38 mouse cellular contexts compared by ENCODE assay signal in the genomic region with DNA sequence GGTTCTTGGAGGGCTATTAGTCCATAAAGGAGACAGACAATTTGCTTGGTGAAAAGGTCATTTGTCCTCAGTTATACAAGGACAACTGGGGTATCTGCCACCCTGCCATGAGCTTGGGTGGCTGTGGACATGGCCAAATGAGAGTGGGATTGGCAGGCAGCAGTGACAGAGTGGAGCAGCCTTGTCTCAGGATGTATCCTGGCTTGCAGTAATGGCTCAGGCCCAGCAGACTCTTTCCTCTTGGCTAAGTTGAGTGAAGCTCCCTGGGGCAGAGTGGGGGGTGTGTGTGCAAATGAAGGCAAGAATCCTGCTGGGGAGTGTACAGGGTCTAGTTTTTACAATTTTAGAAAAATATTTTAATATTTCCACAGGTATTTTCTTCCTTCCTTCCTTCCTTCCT. TPM values are rescaled to one million over a fixed set of nuclear protein-coding genes. Genes with fewer than 3 reads are reported as not detected.
A peak's percentile ranks its signal among the peaks of the same experiment; 100 is the strongest.
DNase-seq lines count a peak whose midpoint lies in the region; ATAC-seq lines count a peak whose summit lies in the region.
"Had no signal": no experiment of that assay in that cellular context is flagged by ENCODE, and none has a peak within 500 bp of the region (broad histone marks: within the 10 kb centered on the region; RNA-seq: fewer than 3 reads in every experiment).

No protein-coding gene starts in this region.

- intact Hi-C loops in heart, postnatal 25 days (cut with DNase I), result no loop called here

- no peaks in the 10 kb centered on the region for H3K4me1 ChIP-seq in heart, embryonic 10.5 days
- no peaks in the 10 kb centered on the region for H3K4me1 ChIP-seq in midbrain, embryonic 15.5 days
- H3K4me1 ChIP-seq in kidney, embryonic 14.5 days (ENCODE audit: control insufficient read depth, insufficient read depth, low read length), result no peaks in the 10 kb centered on the region
- H3K4me1 ChIP-seq: embryonic facial prominence, embryonic 13.5 days; forebrain, embryonic 10.5 days; hindbrain, embryonic 15.5 days; kidney, embryonic 15.5 days; limb, embryonic 10.5 days; limb, embryonic 15.5 days; liver, embryonic 13.5 days; neural tube, embryonic 15.5 days had no signal

- H3K36me3 ChIP-seq in heart, embryonic 10.5 days, result no peaks in the 10 kb centered on the region
- no peaks in the 10 kb centered on the region for H3K36me3 ChIP-seq in midbrain, embryonic 15.5 days (replicated peaks)
- H3K36me3 ChIP-seq in kidney, embryonic 14.5 days (ENCODE audit: control insufficient read depth, insufficient read depth, low read length), result no peaks in the 10 kb centered on the region
- H3K36me3 ChIP-seq: embryonic facial prominence, embryonic 13.5 days; forebrain, embryonic 10.5 days; hindbrain, embryonic 15.5 days; kidney, embryonic 15.5 days; limb, embryonic 10.5 days; limb, embryonic 15.5 days; liver, embryonic 13.5 days; neural tube, embryonic 15.5 days had no signal

- peak; percentile 36 for DNase-seq in heart, embryonic 10.5 days (ENCODE audit: low spot score)
- DNase-seq in heart, postnatal 25 days (ENCODE audit: low spot score), result no peak
- DNase-seq in cerebellum, adult 11-12 months, result peak; percentile 79
- peak; percentile 77 for DNase-seq in cerebellum, adult 9-11 months
- no peak for DNase-seq in adrenal gland, postnatal 14 days
- DNase-seq: adrenal gland, postnatal 36 days; gastrocnemius, postnatal 10 days; kidney, adult 11 months; kidney, postnatal 25 days; liver, embryonic 13.5 days; lung, adult 18-20 months; lung, postnatal 10 days; midbrain, embryonic 14.5 days; retina, postnatal 1 day; right cerebral cortex, postnatal 14 days had no signal

- H3K4me3 ChIP-seq in heart, embryonic 10.5 days, result no peak overlapping the region
- H3K4me3 ChIP-seq in midbrain, embryonic 15.5 days, result no peak overlapping the region
- no peak overlapping the region for H3K4me3 ChIP-seq in kidney, embryonic 14.5 days (ENCODE audit: low read length)
- H3K4me3 ChIP-seq: embryonic facial prominence, embryonic 13.5 days; forebrain, embryonic 10.5 days; hindbrain, embryonic 15.5 days; kidney, embryonic 15.5 days; layer of hippocampus, adult 2 months; limb, embryonic 10.5 days; limb, embryonic 15.5 days; liver, embryonic 13.5 days; neural tube, embryonic 15.5 days had no signal

- ATAC-seq in midbrain, embryonic 15.5 days (replicated peaks), result no peak
- ATAC-seq in kidney, embryonic 14.5 days (ENCODE audit: low FRiP score, low TSS enrichment), result no peak
- ATAC-seq: CD4-positive, CD25-positive, alpha-beta regulatory T cell, adult 4 months; forebrain, embryonic 16.5 days; inflammation-experienced regulatory T-cells, adult 6 months had no signal

- no peak overlapping the region for H3K27ac ChIP-seq in heart, embryonic 10.5 days
- H3K27ac ChIP-seq in midbrain, embryonic 15.5 days, result no peak overlapping the region
- H3K27ac ChIP-seq in kidney, embryonic 14.5 days (ENCODE audit: low read depth, low read length), result no peak overlapping the region
- H3K27ac ChIP-seq: embryonic facial prominence, embryonic 13.5 days; forebrain, embryonic 10.5 days; hindbrain, embryonic 15.5 days; kidney, embryonic 15.5 days; layer of hippocampus, adult 2 months; limb, embryonic 10.5 days; limb, embryonic 15.5 days; liver, embryonic 13.5 days; macrophage; neural tube, embryonic 15.5 days had no signal

- H3K9me3 ChIP-seq in heart, embryonic 10.5 days, result no peaks in the 10 kb centered on the region
- no peaks in the 10 kb centered on the region for H3K9me3 ChIP-seq in midbrain, embryonic 15.5 days
- no peaks in the 10 kb centered on the region for H3K9me3 ChIP-seq in kidney, embryonic 14.5 days (ENCODE audit: control insufficient read depth, low read length)
- H3K9me3 ChIP-seq: embryonic facial prominence, embryonic 13.5 days; forebrain, embryonic 10.5 days; hindbrain, embryonic 15.5 days; kidney, embryonic 15.5 days; limb, embryonic 10.5 days; limb, embryonic 15.5 days; liver, embryonic 13.5 days; neural tube, embryonic 15.5 days had no signal

- 0 out of 2 replicates have a peak, but pooled peaks cover 1% of the 10 kb centered on the region for H3K27me3 ChIP-seq in heart, embryonic 10.5 days (ENCODE audit: insufficient read depth, poor library complexity, severe bottlenecking)
- H3K27me3 ChIP-seq in midbrain, embryonic 15.5 days (replicated peaks), result no peaks in the 10 kb centered on the region
- H3K27me3 ChIP-seq in kidney, embryonic 14.5 days (ENCODE audit: control insufficient read depth, insufficient read depth, low read length), result no peaks in the 10 kb centered on the region
- H3K27me3 ChIP-seq: embryonic facial prominence, embryonic 13.5 days; hindbrain, embryonic 15.5 days; kidney, embryonic 15.5 days; limb, embryonic 15.5 days; liver, embryonic 13.5 days; neural tube, embryonic 15.5 days had no signal

- H3K4me2 ChIP-seq in midbrain, embryonic 15.5 days, result no peak overlapping the region
- H3K4me2 ChIP-seq in kidney, embryonic 14.5 days (replicated peaks; ENCODE audit: low read depth, low read length), result no peak overlapping the region
- H3K4me2 ChIP-seq: embryonic facial prominence, embryonic 13.5 days; heart, embryonic 11.5 days; hindbrain, embryonic 15.5 days; kidney, embryonic 15.5 days; limb, embryonic 15.5 days; liver, embryonic 13.5 days; neural tube, embryonic 15.5 days had no signal

- no peak overlapping the region for H3K9ac ChIP-seq in midbrain, embryonic 15.5 days
- H3K9ac ChIP-seq in kidney, embryonic 14.5 days (ENCODE audit: low read depth, low read length), result no peak overlapping the region
- H3K9ac ChIP-seq: embryonic facial prominence, embryonic 13.5 days; hindbrain, embryonic 15.5 days; kidney, embryonic 15.5 days; limb, embryonic 15.5 days; liver, embryonic 13.5 days; neural tube, embryonic 15.5 days had no signal

RNA-seq across cellular contexts. Expression of gene Trpm8, which starts 44.7 kb away (rescaled TPM):
- polyA plus RNA-seq in heart, embryonic 10.5 days (2016; fragmentation: Nextera tagmentation; extraction: Ambion mirVana), result 0.11 and 0.15 TPM in 2 replicates
- not detected for total RNA-seq in heart, postnatal 25 days (2021)
- polyA plus RNA-seq in midbrain, embryonic 15.5 days (2015; fragmentation: Nextera tagmentation; extraction: Ambion mirVana), result 0.09 and 0.10 TPM in 2 replicates
- total RNA-seq in adrenal gland, postnatal 14 days (2021), result not detected in 2 replicates
- polyA plus RNA-seq in kidney, embryonic 14.5 days (2014; fragmentation: Nextera tagmentation; extraction: Ambion mirVana), result not detected in 2 replicates
- total RNA-seq: adrenal gland, adult 18-20 months; adrenal gland, postnatal 36 days; common myeloid progenitor, adult 5-6 weeks; gastrocnemius, postnatal 10 days; granulocyte monocyte progenitor cell, adult 5-6 weeks; hematopoietic stem cell, adult 5-6 weeks had no signal
- polyA plus RNA-seq: CD4-positive, CD25-positive, alpha-beta regulatory T cell, adult 4 months; embryonic facial prominence, embryonic 13.5 days; forebrain, embryonic 10.5 days; heart, postnatal 0 days; inflammation-experienced regulatory T-cells, adult 6 months; kidney, embryonic 15.5 days; limb, embryonic 10.5 days; limb, embryonic 15.5 days; liver, embryonic 13.5 days; macrophage; small intestine, adult 2 months; stomach, embryonic 14.5 days; thymus, postnatal 0 days had no signal

RNA-seq across cellular contexts. Expression of gene Hjurp, which starts 44.7 kb away (rescaled TPM):
- 143 and 155 TPM in 2 replicates for polyA plus RNA-seq in heart, embryonic 10.5 days (2016; fragmentation: Nextera tagmentation; extraction: Ambion mirVana)
- 10 to 100 TPM; 14.5 to 14.6 TPM for total RNA-seq in heart, postnatal 25 days (2021)
- 85.4 and 86.4 TPM in 2 replicates for polyA plus RNA-seq in midbrain, embryonic 15.5 days (2015; fragmentation: Nextera tagmentation; extraction: Ambion mirVana)
- 57.7 and 64.9 TPM in 2 replicates for total RNA-seq in adrenal gland, postnatal 14 days (2021)
- 98.2 and 175 TPM in 2 replicates for polyA plus RNA-seq in kidney, embryonic 14.5 days (2014; fragmentation: Nextera tagmentation; extraction: Ambion mirVana)

Comparison
In these comparisons a context has a peak if more than half of its experiments do, and no peak if none do; other contexts are left out.
1. DNase-seq: peak in heart, embryonic 10.5 days (single experiment), cerebellum, adult 11-12 months (single experiment) and cerebellum, adult 9-11 months (single experiment); none in heart, postnatal 25 days (single experiment) and adrenal gland, postnatal 14 days (single experiment).